Mouse (Mus musculus) lung, postnatal 0 days (tissue): ENCODE results near the gene Cmah.

ENCODE experiments used
- CTCF ChIP-seq: IDR thresholded peaks from 2 replicates; pipeline ENCODE4 v1.5.1; 2016; ENCODE audit warnings: antibody characterized with exemption, mild to moderate bottlenecking
- EP300 ChIP-seq: IDR thresholded peaks from 2 replicates; pipeline ENCODE4 v1.6.1; 2016; ENCODE audit warnings: antibody characterized with exemption, mild to moderate bottlenecking, control low read depth

- TF ChIP-seq CTCF (no peak), EP300 (no peak)
Observed at GRCm38 (mm10) chr13:24365191-24365590, 38.0 kb downstream of the Cmah start.
